Mouse (Mus musculus): ENCODE data around the gene F12. TPM values are rescaled to one million over a fixed set of nuclear protein-coding genes. Genes with fewer than 3 reads are reported as not detected.

F12 gene
- total and polyA plus RNA-seq, 3 experiments = not detected

DNA sequence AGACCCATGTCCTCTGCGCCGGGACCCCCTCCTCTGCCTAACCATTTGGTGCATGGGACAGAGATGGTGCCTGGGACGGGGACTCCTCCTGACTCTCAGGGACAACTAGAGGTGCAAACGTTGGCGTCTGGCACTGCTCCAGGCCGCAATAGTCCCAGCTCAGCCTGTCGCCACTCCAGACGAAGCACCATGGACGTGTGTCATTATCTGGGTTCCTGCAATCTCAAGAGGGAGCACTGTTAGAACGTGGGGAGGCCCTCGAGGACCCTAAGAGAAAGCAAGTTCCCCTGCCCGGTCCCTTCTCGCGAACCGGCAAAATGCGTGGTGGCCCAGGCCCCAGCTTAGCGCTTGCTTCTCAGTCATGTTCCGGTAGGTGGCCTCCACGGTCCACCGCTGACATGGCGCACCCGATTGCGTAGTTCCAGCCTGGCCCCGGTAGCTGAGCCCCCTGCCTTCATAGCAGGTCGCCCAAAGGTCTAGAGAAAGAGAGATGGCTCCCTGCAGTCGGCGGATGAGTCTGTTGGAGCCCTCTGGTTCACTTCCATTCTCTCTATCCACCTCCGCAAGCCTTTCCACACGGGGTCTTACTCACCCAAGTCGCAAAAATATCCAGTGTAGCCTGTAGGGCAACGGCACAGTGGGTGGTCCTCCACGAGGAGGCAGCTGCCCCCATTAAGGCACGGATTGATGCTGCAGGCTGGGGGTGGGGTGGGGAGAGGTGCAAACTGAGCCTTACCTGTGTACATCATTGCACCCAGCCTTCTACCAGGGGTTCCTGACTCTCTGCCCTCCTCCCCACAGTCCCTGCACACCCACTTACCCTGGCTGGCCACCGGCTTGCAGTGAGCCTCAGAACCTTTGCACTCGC is 5.4 kb downstream of the F12 start:
- no peaks in the 10 kb centered on the region for H3K36me3 ChIP-seq (replicated peaks in 1 of 2; ENCODE audit: control insufficient read depth in 1 of 2, insufficient read depth in 1 of 2, low read length in 1 of 2)
- peaks cover 5% of the 10 kb centered on the region for H3K9me3 ChIP-seq (replicated peaks; ENCODE audit: low read length)
- peaks cover 10 to 22% of the 10 kb centered on the region in 2 experiments for H3K4me1 ChIP-seq (ENCODE audit: control insufficient read depth in 1 of 2, insufficient read depth in 2 of 2)
- in situ Hi-C loops (cut with MboI; ENCODE audit: low pct_ligation_motif_present, low pct_unique_long_range_greater_than_20kb, low sequenced_read_pairs) = no loop called here
- peaks cover 38% of the 10 kb centered on the region for H3K27me3 ChIP-seq (replicated peaks)
- peak overlapping the region; percentile 63 for H3K4me2 ChIP-seq (ENCODE audit: insufficient read depth, low read depth, poor library complexity, severe bottlenecking)
- TF ChIP-seq CTCF (conservative IDR thresholded peaks at IDR 0.05 in 1 of 2, IDR thresholded peaks at IDR 0.05 in 1 of 2; ENCODE audit: low read depth in 2 of 2, low read length in 2 of 2) = peak in 1 of 2 experiments; percentile 90; a peak in 2 of 4 replicates
- no peak for TF ChIP-seq RCOR1 (conservative IDR thresholded peaks at IDR 0.05; ENCODE audit: low read depth, low read length)
- 0 out of 2 replicates have a peak, but pooled peaks have one; percentile 15 for TF ChIP-seq MYC (IDR thresholded peaks at IDR 0.05; ENCODE audit: low read depth, low read length)
- TF ChIP-seq ELF1 (IDR thresholded peaks at IDR 0.05; ENCODE audit: low read depth, low read length) = peak; percentile 10; the same call in 1 of the 2 replicates
- no peak for TF ChIP-seq MAZ (IDR thresholded peaks at IDR 0.05; ENCODE audit: low read depth, low read length)
- TF ChIP-seq RAD21 (IDR thresholded peaks at IDR 0.05; ENCODE audit: low read depth, low read length) = peak; percentile 90
- no peak for TF ChIP-seq USF2 (conservative IDR thresholded peaks at IDR 0.05; ENCODE audit: low read depth, low read length)
- TF ChIP-seq ZNF384 (IDR thresholded peaks at IDR 0.05; ENCODE audit: low read depth, low read length) = no peak
- TF ChIP-seq ZKSCAN1 (IDR thresholded peaks at IDR 0.05; ENCODE audit: borderline replicate concordance, low read depth, low read length) = no peak
- no peak for TF ChIP-seq POLR2A (IDR thresholded peaks at IDR 0.05; ENCODE audit: low read depth, low read length)
- TF ChIP-seq ZMIZ1 (IDR thresholded peaks at IDR 0.05; ENCODE audit: low read depth, low read length) = no peak
- TF ChIP-seq NELFE (IDR thresholded peaks at IDR 0.05; ENCODE audit: low read depth, low read length) = 0 out of 2 replicates have a peak, but pooled peaks have one; percentile 40
- TF ChIP-seq TCF12 (IDR thresholded peaks at IDR 0.05; ENCODE audit: low read depth, low read length) = no peak
- TF ChIP-seq MAX (IDR thresholded peaks at IDR 0.05; ENCODE audit: low read length) = no peak
- TF ChIP-seq ZC3H11A (IDR thresholded peaks at IDR 0.05; ENCODE audit: low read depth, low read length) = peak; percentile 58
- no peak for TF ChIP-seq KAT2A (IDR thresholded peaks at IDR 0.05; ENCODE audit: insufficient replicate concordance, low read length)
- no peak for TF ChIP-seq ETS1 (conservative IDR thresholded peaks at IDR 0.05; ENCODE audit: low read depth, low read length)
- no peak for TF ChIP-seq POLR2AphosphoS2 (IDR thresholded peaks at IDR 0.05; ENCODE audit: low read depth, low read length)
- TF ChIP-seq MXI1 (IDR thresholded peaks at IDR 0.05; ENCODE audit: low read depth, low read length) = no peak
- TF ChIP-seq USF1 (IDR thresholded peaks at IDR 0.05; ENCODE audit: low read depth, low read length) = no peak
- TF ChIP-seq UBTF (IDR thresholded peaks at IDR 0.05; ENCODE audit: low read depth, low read length) = no peak
- peak; percentile 89 for TF ChIP-seq SMC3 (IDR thresholded peaks at IDR 0.05; ENCODE audit: low read depth, low read length)
- TF ChIP-seq MEF2A (IDR thresholded peaks at IDR 0.05; ENCODE audit: borderline replicate concordance, low read depth, low read length) = no peak
- TF ChIP-seq PAX5 (IDR thresholded peaks at IDR 0.05; ENCODE audit: low read length) = no peak
- no peak for TF ChIP-seq TBP (conservative IDR thresholded peaks at IDR 0.05; ENCODE audit: low read depth, low read length)
- H3K4me3 ChIP-seq (replicated peaks in 1 of 3; ENCODE audit: low read depth in 2 of 3, low read length in 2 of 3, poor library complexity in 1 of 3) = peak overlapping the region in 1 of 3 experiments; percentile 34
- H3K9ac ChIP-seq (ENCODE audit: insufficient read depth, low read depth) = 0 out of 2 replicates have a peak overlapping the region, but pooled peaks have one; percentile 24
- H3K79me2 ChIP-seq (replicated peaks; ENCODE audit: control insufficient read depth, extremely low read depth, insufficient read depth, poor library complexity, severe bottlenecking) = no peaks in the 10 kb centered on the region
- DNase-seq (ENCODE audit: extremely low read depth) = peak; percentile 29
- H3K27ac ChIP-seq (ENCODE audit: insufficient read depth, low read depth) = no peak overlapping the region
- dilution Hi-C loops (cut with MboI; ENCODE audit: extremely low pct_ligation_motif_present, extremely low pct_unique_long_range_greater_than_20kb, low sequenced_read_pairs) = no loop called here

Measured in CH12.LX (cell line).